In the genomic region with DNA sequence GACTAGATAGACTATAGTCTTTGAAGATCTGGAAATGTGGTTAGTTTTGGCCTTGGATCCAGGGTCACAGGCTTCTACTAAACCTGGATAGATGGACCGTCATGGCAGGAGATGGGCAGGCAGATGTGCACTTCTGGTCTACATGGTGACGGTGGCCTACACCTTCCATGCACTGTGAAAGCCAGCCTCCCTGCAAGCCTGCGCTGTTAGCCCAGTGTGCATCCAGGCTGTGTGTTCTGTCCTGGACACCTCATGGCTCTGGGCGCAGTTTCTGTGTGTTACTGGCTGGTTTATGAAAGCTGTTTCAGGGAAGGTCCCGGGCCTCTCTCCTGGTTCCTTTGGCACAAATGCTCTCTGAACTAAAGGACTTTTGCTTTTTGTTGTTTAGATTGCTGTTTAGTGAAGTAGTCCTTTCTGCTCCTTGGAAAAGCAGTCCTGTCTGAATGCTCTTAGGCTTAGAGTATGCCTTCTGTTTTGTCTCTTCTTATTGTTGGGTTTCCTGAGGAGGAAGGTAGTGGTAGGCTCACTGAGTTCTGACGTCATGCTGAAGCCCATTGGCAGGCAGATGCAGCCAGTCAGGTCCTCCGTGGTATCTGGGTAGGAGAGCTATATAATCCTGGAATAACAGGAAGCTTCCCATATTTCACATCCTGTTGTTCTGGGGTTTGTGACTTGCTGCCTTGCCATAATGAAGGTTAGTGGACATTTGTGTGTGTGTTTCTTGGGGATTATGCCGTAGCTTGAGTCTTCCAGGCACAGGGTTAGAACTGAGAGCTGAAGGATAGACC, we compare ENCODE assay signal across 8 mouse cellular contexts. TPM values are rescaled to one million over a fixed set of nuclear protein-coding genes. Genes with fewer than 3 reads are reported as not detected.
DNase-seq lines count a peak whose midpoint lies in the region; ATAC-seq lines count a peak whose summit lies in the region.

No protein-coding gene starts in this region.

- H3K4me2 ChIP-seq in hindbrain, embryonic 12.5 days (replicated peaks), result no peak overlapping the region
- no peak overlapping the region for H3K4me2 ChIP-seq in hindbrain, embryonic 14.5 days (replicated peaks)
- no peak overlapping the region for H3K4me2 ChIP-seq in neural tube, embryonic 14.5 days (ENCODE audit: low read depth, low read length)

- H3K27ac ChIP-seq in hindbrain, embryonic 12.5 days, result peak overlapping the region; percentile 35
- no peak overlapping the region for H3K27ac ChIP-seq in hindbrain, embryonic 14.5 days
- H3K27ac ChIP-seq in neural tube, embryonic 14.5 days (ENCODE audit: low read depth, low read length), result no peak overlapping the region

- no peak for ATAC-seq in hindbrain, embryonic 12.5 days (ENCODE audit: low FRiP score)
- ATAC-seq in hindbrain, embryonic 14.5 days (ENCODE audit: low FRiP score), result no peak
- no peak for ATAC-seq in neural tube, embryonic 14.5 days (ENCODE audit: low read depth)

- no peaks in the 10 kb centered on the region for H3K9me3 ChIP-seq in hindbrain, embryonic 12.5 days (replicated peaks)
- H3K9me3 ChIP-seq in hindbrain, embryonic 14.5 days (ENCODE audit: control insufficient read depth, low read length), result no peaks in the 10 kb centered on the region
- H3K9me3 ChIP-seq in neural tube, embryonic 14.5 days (ENCODE audit: control insufficient read depth, low read length), result no peaks in the 10 kb centered on the region

- H3K4me3 ChIP-seq in hindbrain, embryonic 12.5 days, result no peak overlapping the region
- no peak overlapping the region for H3K4me3 ChIP-seq in hindbrain, embryonic 14.5 days (replicated peaks; ENCODE audit: low read length)
- no peak overlapping the region for H3K4me3 ChIP-seq in neural tube, embryonic 14.5 days (ENCODE audit: low read depth, low read length)

- no peak for DNase-seq in hindbrain, embryonic 14.5 days (ENCODE audit: low spot score)
- DNase-seq in heart, adult 8-10 months (ENCODE audit: low spot score), result peak; percentile 61
- peak; percentile 66 for DNase-seq in kidney, postnatal 10 days
- DNase-seq in layer of hippocampus, postnatal 10 days (ENCODE audit: low spot score in 2 of 2), result no peak
- DNase-seq in MN1 (ENCODE audit: low spot score), result no peak
- DNase-seq in yolk sac, embryonic 10.5 days (ENCODE audit: low spot score), result no peak

- H3K27me3 ChIP-seq in hindbrain, embryonic 12.5 days, result no peaks in the 10 kb centered on the region
- H3K27me3 ChIP-seq in hindbrain, embryonic 14.5 days (ENCODE audit: control insufficient read depth, insufficient read depth, low read length), result no peaks in the 10 kb centered on the region
- no peaks in the 10 kb centered on the region for H3K27me3 ChIP-seq in neural tube, embryonic 14.5 days (ENCODE audit: control insufficient read depth, insufficient read depth, low read length)

- peaks cover 36% of the 10 kb centered on the region for H3K4me1 ChIP-seq in hindbrain, embryonic 12.5 days
- peaks cover 16% of the 10 kb centered on the region; the same call in 1 of the 2 replicates for H3K4me1 ChIP-seq in hindbrain, embryonic 14.5 days (replicated peaks; ENCODE audit: control insufficient read depth, insufficient read depth, low read length)
- H3K4me1 ChIP-seq in neural tube, embryonic 14.5 days (ENCODE audit: control insufficient read depth, insufficient read depth, low read length), result peaks cover 22% of the 10 kb centered on the region

- H3K9ac ChIP-seq in hindbrain, embryonic 12.5 days, result no peak overlapping the region
- H3K9ac ChIP-seq in hindbrain, embryonic 14.5 days, result no peak overlapping the region
- 0 out of 2 replicates have a peak overlapping the region, but pooled peaks have one; percentile 7 for H3K9ac ChIP-seq in neural tube, embryonic 14.5 days (replicated peaks; ENCODE audit: low read depth, low read length)

- 82% methylated on average over 8 of the region's 8 CpGs for WGBS in hindbrain, embryonic 12.5 days
- WGBS in hindbrain, embryonic 14.5 days, result 80% methylated on average over 8 of the region's 8 CpGs
- 81% methylated on average over 8 of the region's 8 CpGs for WGBS in neural tube, embryonic 14.5 days

- peaks cover 20% of the 10 kb centered on the region for H3K36me3 ChIP-seq in hindbrain, embryonic 12.5 days
- H3K36me3 ChIP-seq in hindbrain, embryonic 14.5 days (replicated peaks; ENCODE audit: control insufficient read depth, insufficient read depth), result peaks cover 30% of the 10 kb centered on the region
- H3K36me3 ChIP-seq in neural tube, embryonic 14.5 days (ENCODE audit: control insufficient read depth, insufficient read depth, low read length), result peaks cover 9% of the 10 kb centered on the region; the same call in 1 of the 2 replicates

RNA-seq across cellular contexts. Expression of a gene that starts 51.3 kb away (rescaled TPM):
- 73.9 and 85.1 TPM in 2 replicates for polyA plus RNA-seq in hindbrain, embryonic 12.5 days (2016; fragmentation: Nextera tagmentation; extraction: Ambion mirVana)
- 78.0 and 83.0 TPM in 2 replicates for polyA plus RNA-seq in hindbrain, embryonic 14.5 days (2014; fragmentation: Nextera tagmentation; extraction: Ambion mirVana)
- total RNA-seq in heart, adult 8-10 months (2022), result 100 to 1,000 TPM in 3 of 4 experiments, 10 to 100 TPM in 1; 93.9 to 119 (median 111) TPM
- polyA plus RNA-seq in neural tube, embryonic 14.5 days (2014; fragmentation: Nextera tagmentation; extraction: Ambion mirVana), result 79.2 and 82.1 TPM in 2 replicates
- total RNA-seq in layer of hippocampus, postnatal 10 days (2021), result 100 to 1,000 TPM; 164 to 169 TPM

Comparison
In these comparisons a context has a peak if more than half of its experiments do, and no peak if none do; other contexts are left out.
1. DNase-seq: peak in heart, adult 8-10 months (single experiment) and kidney, postnatal 10 days (single experiment); none in hindbrain, embryonic 14.5 days (single experiment), layer of hippocampus, postnatal 10 days (0 of 2), MN1 (single experiment) and yolk sac, embryonic 10.5 days (single experiment).